8 mouse cellular contexts compared by ENCODE assay signal in genomic region chr3:84852877-84853276, GRCm38 (mm10). TPM values are rescaled to one million over a fixed set of nuclear protein-coding genes. Genes with fewer than 3 reads are reported as not detected.
DNase-seq lines count a peak whose midpoint lies in the region; ATAC-seq lines count a peak whose summit lies in the region.

No protein-coding gene starts in this region.

- 41% methylated on average over 7 of the region's 7 CpGs for WGBS in liver, embryonic 16.5 days (ENCODE audit: insufficient replicate concordance)
- 43% methylated on average over 7 of the region's 7 CpGs for WGBS in liver, embryonic 12.5 days (ENCODE audit: insufficient replicate concordance)
- 46% methylated on average over 7 of the region's 7 CpGs for WGBS in heart, embryonic 16.5 days
- 37% methylated on average over 7 of the region's 7 CpGs for WGBS in large intestine, adult 2 months
- WGBS in midbrain, embryonic 16.5 days = 90% methylated on average over 7 of the region's 7 CpGs

- no peaks in the 10 kb centered on the region for H3K9me3 ChIP-seq in liver, embryonic 16.5 days (replicated peaks; ENCODE audit: control insufficient read depth, low read length)
- H3K9me3 ChIP-seq in liver, embryonic 12.5 days (replicated peaks) = no peaks in the 10 kb centered on the region
- no peaks in the 10 kb centered on the region for H3K9me3 ChIP-seq in heart, embryonic 16.5 days (replicated peaks; ENCODE audit: control insufficient read depth, low read length)
- H3K9me3 ChIP-seq in midbrain, embryonic 16.5 days (replicated peaks; ENCODE audit: control insufficient read depth, low read length, poor library complexity, severe bottlenecking) = no peaks in the 10 kb centered on the region

- peak; percentile 57 for DNase-seq in large intestine, adult 2 months (ENCODE audit: low read depth, low spot score)
- no peak for DNase-seq in retina, embryonic 14.5 days (ENCODE audit: low spot score)
- DNase-seq in ovary, adult 18-20 months (ENCODE audit: low spot score) = no peak

- H3K27me3 ChIP-seq in liver, embryonic 16.5 days (ENCODE audit: control insufficient read depth, insufficient read depth, low read depth, low read length) = no peaks in the 10 kb centered on the region
- no peaks in the 10 kb centered on the region for H3K27me3 ChIP-seq in liver, embryonic 12.5 days (replicated peaks)
- H3K27me3 ChIP-seq in heart, embryonic 16.5 days (ENCODE audit: control insufficient read depth, insufficient read depth, low read length) = no peaks in the 10 kb centered on the region
- H3K27me3 ChIP-seq in midbrain, embryonic 16.5 days (ENCODE audit: control insufficient read depth, insufficient read depth, low read depth, low read length) = no peaks in the 10 kb centered on the region

- ATAC-seq in liver, embryonic 16.5 days (ENCODE audit: low read depth) = peak; percentile 37; the same call in 1 of the 2 replicates
- no peak for ATAC-seq in liver, embryonic 12.5 days
- ATAC-seq in heart, embryonic 16.5 days (replicated peaks; ENCODE audit: extremely low read depth, insufficient read depth, low FRiP score) = peak; percentile 64
- no peak for ATAC-seq in erythroblast, adult 5-6 weeks (replicated peaks; ENCODE audit: low FRiP score, poor library complexity, severe bottlenecking)
- no peak for ATAC-seq in midbrain, embryonic 16.5 days

- no peak overlapping the region; the same call in 1 of the 2 replicates for H3K27ac ChIP-seq in liver, embryonic 16.5 days (ENCODE audit: low read length)
- no peak overlapping the region for H3K27ac ChIP-seq in liver, embryonic 12.5 days
- peak overlapping the region; percentile 73 for H3K27ac ChIP-seq in heart, embryonic 16.5 days (ENCODE audit: low read length)
- H3K27ac ChIP-seq in midbrain, embryonic 16.5 days (ENCODE audit: low read length) = no peak overlapping the region

- H3K4me3 ChIP-seq in liver, embryonic 16.5 days (ENCODE audit: low read depth, low read length) = no peak overlapping the region
- H3K4me3 ChIP-seq in liver, embryonic 12.5 days = no peak overlapping the region
- H3K4me3 ChIP-seq in heart, embryonic 16.5 days (ENCODE audit: low read length) = no peak overlapping the region
- H3K4me3 ChIP-seq in midbrain, embryonic 16.5 days (ENCODE audit: low read depth, low read length) = no peak overlapping the region

- no peak overlapping the region for H3K4me2 ChIP-seq in liver, embryonic 16.5 days (ENCODE audit: low read depth, low read length)
- H3K4me2 ChIP-seq in liver, embryonic 12.5 days = no peak overlapping the region
- H3K4me2 ChIP-seq in heart, embryonic 16.5 days (ENCODE audit: low read depth, low read length) = peak overlapping the region; percentile 14
- H3K4me2 ChIP-seq in midbrain, embryonic 16.5 days (ENCODE audit: low read length) = no peak overlapping the region

- peaks cover 15% of the 10 kb centered on the region for H3K4me1 ChIP-seq in liver, embryonic 16.5 days (ENCODE audit: control insufficient read depth, low read depth, low read length)
- H3K4me1 ChIP-seq in liver, embryonic 12.5 days = peaks cover 39% of the 10 kb centered on the region
- peaks cover 25% of the 10 kb centered on the region for H3K4me1 ChIP-seq in heart, embryonic 16.5 days (ENCODE audit: control insufficient read depth, insufficient read depth, low read length)
- H3K4me1 ChIP-seq in midbrain, embryonic 16.5 days (ENCODE audit: control insufficient read depth, insufficient read depth, low read length) = no peaks in the 10 kb centered on the region

- H3K9ac ChIP-seq in liver, embryonic 16.5 days (ENCODE audit: low read depth, low read length) = no peak overlapping the region
- H3K9ac ChIP-seq in liver, embryonic 12.5 days = no peak overlapping the region
- no peak overlapping the region for H3K9ac ChIP-seq in heart, embryonic 16.5 days (ENCODE audit: low read length)
- H3K9ac ChIP-seq in midbrain, embryonic 16.5 days (ENCODE audit: low read depth, low read length) = no peak overlapping the region

- no peaks in the 10 kb centered on the region; the same call in 1 of the 2 replicates for H3K36me3 ChIP-seq in liver, embryonic 16.5 days (ENCODE audit: control insufficient read depth, insufficient read depth)
- no peaks in the 10 kb centered on the region for H3K36me3 ChIP-seq in liver, embryonic 12.5 days
- no peaks in the 10 kb centered on the region for H3K36me3 ChIP-seq in heart, embryonic 16.5 days (ENCODE audit: control insufficient read depth, insufficient read depth)
- no peaks in the 10 kb centered on the region for H3K36me3 ChIP-seq in midbrain, embryonic 16.5 days (ENCODE audit: control insufficient read depth, insufficient read depth, low read length)

RNA-seq across cellular contexts. Expression of gene Fbxw7, which starts 37.8 kb away (rescaled TPM):
- polyA plus RNA-seq in liver, embryonic 16.5 days (2015; fragmentation: Nextera tagmentation; extraction: Ambion mirVana) = 2.8 TPM in 2 replicates
- polyA plus RNA-seq in liver, embryonic 12.5 days (2016; fragmentation: Nextera tagmentation; extraction: Ambion mirVana) = 4.9 TPM in 2 replicates
- polyA plus RNA-seq in heart, embryonic 16.5 days (2015; fragmentation: Nextera tagmentation; extraction: Ambion mirVana) = 9.9 and 12.1 TPM in 2 replicates
- 3.4 and 3.6 TPM in 2 replicates for polyA plus RNA-seq in large intestine, adult 2 months (2012; rRNA removed)
- 0.77 and 4.8 TPM in 2 replicates for total RNA-seq in erythroblast, adult 5-6 weeks (2015; ENCODE audit: low replicate concordance)
- 7.5 and 8.4 TPM in 2 replicates for total RNA-seq in erythroblast, adult 5-6 weeks (2017; ENCODE audit: low replicate concordance)
- 28.5 and 29.0 TPM in 2 replicates for polyA plus RNA-seq in midbrain, embryonic 16.5 days (2015; fragmentation: Nextera tagmentation; extraction: Ambion mirVana)

Comparison
In these comparisons a context has a peak if more than half of its experiments do, and no peak if none do; other contexts are left out.
1. ATAC-seq: peak in liver, embryonic 16.5 days (single experiment) and heart, embryonic 16.5 days (single experiment); none in liver, embryonic 12.5 days (single experiment), erythroblast, adult 5-6 weeks (single experiment) and midbrain, embryonic 16.5 days (single experiment).